Comparison of ENCODE assay signal across 7 mouse cellular contexts in genomic region chr7:121035161-121035721, GRCm38 (mm10). TPM values are rescaled to one million over a fixed set of nuclear protein-coding genes. Genes with fewer than 3 reads are reported as not detected.
DNase-seq lines count a peak whose midpoint lies in the region; ATAC-seq and TF ChIP-seq lines count a peak whose summit lies in the region.

No protein-coding gene starts in this region.

- DNase-seq in 3134 (ENCODE audit: extremely low read depth, insufficient read length, low spot score), result peak; percentile 62
- peak; percentile 82 for DNase-seq in 416B (ENCODE audit: low read depth)
- DNase-seq in neural tube, embryonic 10.5 days (ENCODE audit: extremely low spot score, low spot score), result peak; percentile 75

- peak; percentile 31 for ATAC-seq in forebrain, embryonic 16.5 days
- ATAC-seq in hindbrain, embryonic 16.5 days, result peak; percentile 46
- ATAC-seq in liver, embryonic 15.5 days (ENCODE audit: insufficient read depth), result peak; percentile 11

- no peaks in the 10 kb centered on the region for H3K36me3 ChIP-seq in forebrain, embryonic 16.5 days (ENCODE audit: control insufficient read depth, insufficient read depth)
- H3K36me3 ChIP-seq in hindbrain, embryonic 16.5 days (ENCODE audit: control insufficient read depth, insufficient read depth, low read length), result no peaks in the 10 kb centered on the region
- no peaks in the 10 kb centered on the region for H3K36me3 ChIP-seq in liver, embryonic 15.5 days (replicated peaks)

- H3K4me2 ChIP-seq in forebrain, embryonic 16.5 days (ENCODE audit: low read length), result peak overlapping the region; percentile 79
- H3K4me2 ChIP-seq in hindbrain, embryonic 16.5 days (ENCODE audit: low read length), result peak overlapping the region; percentile 75
- peak overlapping the region; percentile 84 for H3K4me2 ChIP-seq in liver, embryonic 15.5 days

- H3K4me3 ChIP-seq in bone marrow, adult 2 months (replicated peaks; ENCODE audit: control insufficient read depth, low read depth, low read length), result peak overlapping the region; percentile 79
- H3K4me3 ChIP-seq in forebrain, embryonic 16.5 days (replicated peaks; ENCODE audit: low read length), result peak overlapping the region; percentile 95
- H3K4me3 ChIP-seq in hindbrain, embryonic 16.5 days (ENCODE audit: low read length), result peak overlapping the region; percentile 96
- peak overlapping the region; percentile 98 for H3K4me3 ChIP-seq in liver, embryonic 15.5 days (replicated peaks)

- H3K27ac ChIP-seq in bone marrow, adult 2 months (ENCODE audit: control insufficient read depth, insufficient read depth, low read depth, low read length, poor library complexity), result peak overlapping the region; percentile 91
- H3K27ac ChIP-seq in forebrain, embryonic 16.5 days (ENCODE audit: low read length), result peak overlapping the region; percentile 97
- peak overlapping the region; percentile 99 for H3K27ac ChIP-seq in hindbrain, embryonic 16.5 days (ENCODE audit: low read depth, low read length)
- peak overlapping the region; percentile 86 for H3K27ac ChIP-seq in liver, embryonic 15.5 days (replicated peaks)

- H3K9me3 ChIP-seq in forebrain, embryonic 16.5 days (ENCODE audit: control insufficient read depth, low read length), result no peaks in the 10 kb centered on the region
- H3K9me3 ChIP-seq in hindbrain, embryonic 16.5 days (ENCODE audit: control insufficient read depth, low read length), result no peaks in the 10 kb centered on the region
- no peaks in the 10 kb centered on the region for H3K9me3 ChIP-seq in liver, embryonic 15.5 days (replicated peaks)

- no peak for TF ChIP-seq CTCF in bone marrow, adult 2 months (IDR thresholded peaks at IDR 0.05; ENCODE audit: control insufficient read depth, insufficient read depth, low read length)

- peaks cover 4% of the 10 kb centered on the region; the same call in 1 of the 2 replicates for H3K27me3 ChIP-seq in forebrain, embryonic 16.5 days (replicated peaks; ENCODE audit: control insufficient read depth, insufficient read depth, low read length)
- H3K27me3 ChIP-seq in hindbrain, embryonic 16.5 days (replicated peaks; ENCODE audit: control insufficient read depth, insufficient read depth, low read length), result peaks cover 2% of the 10 kb centered on the region
- peaks cover 22% of the 10 kb centered on the region for H3K27me3 ChIP-seq in liver, embryonic 15.5 days

- no peaks in the 10 kb centered on the region; the same call in 1 of the 2 replicates for H3K4me1 ChIP-seq in bone marrow, adult 2 months (ENCODE audit: control insufficient read depth, insufficient read depth, low read length)
- peaks cover 20% of the 10 kb centered on the region for H3K4me1 ChIP-seq in forebrain, embryonic 16.5 days (replicated peaks; ENCODE audit: control insufficient read depth, insufficient read depth, low read length)
- H3K4me1 ChIP-seq in hindbrain, embryonic 16.5 days (ENCODE audit: control insufficient read depth, insufficient read depth, low read depth, low read length), result peaks cover 23% of the 10 kb centered on the region
- H3K4me1 ChIP-seq in liver, embryonic 15.5 days (replicated peaks), result peaks cover 26% of the 10 kb centered on the region

- H3K9ac ChIP-seq in forebrain, embryonic 16.5 days (replicated peaks; ENCODE audit: low read depth, low read length), result peak overlapping the region; percentile 99
- peak overlapping the region; percentile 99 for H3K9ac ChIP-seq in hindbrain, embryonic 16.5 days (ENCODE audit: low read depth, low read length)
- H3K9ac ChIP-seq in liver, embryonic 15.5 days, result peak overlapping the region; percentile 96

- no peak for TF ChIP-seq POLR2A in bone marrow, adult 2 months (IDR thresholded peaks at IDR 0.05; ENCODE audit: borderline replicate concordance, control insufficient read depth, low read depth, low read length)

- under 1% methylated on average over 24 of the region's 24 CpGs for WGBS in bone marrow, adult 2 months
- WGBS in forebrain, embryonic 16.5 days, result under 1% methylated on average over 24 of the region's 24 CpGs
- WGBS in hindbrain, embryonic 16.5 days, result under 1% methylated on average over 19 of the region's 24 CpGs
- under 1% methylated on average over 24 of the region's 24 CpGs for whole genome bisulfite sequencing in liver, embryonic 15.5 days (ENCODE audit: insufficient replicate concordance)

RNA-seq across cellular contexts. Expression of gene Mettl9, which starts 1.0 kb away (rescaled TPM):
- polyA plus RNA-seq in bone marrow, adult 2 months (2011; ENCODE audit: insufficient read depth, insufficient read length, low replicate concordance, missing spikeins), result 22.6 and 48.1 TPM in 2 replicates
- 207 and 229 TPM in 2 replicates for polyA plus RNA-seq in forebrain, embryonic 16.5 days (2015; fragmentation: Nextera tagmentation; extraction: Ambion mirVana)
- 167 and 175 TPM in 2 replicates for polyA plus RNA-seq in hindbrain, embryonic 16.5 days (2015; fragmentation: Nextera tagmentation; extraction: Ambion mirVana)
- 42.8 and 43.2 TPM in 2 replicates for polyA plus RNA-seq in liver, embryonic 15.5 days (2015; fragmentation: Nextera tagmentation; extraction: Ambion mirVana)

RNA-seq across cellular contexts. Expression of gene Igsf6, which starts 39.1 kb away (rescaled TPM):
- 13.4 and 51.1 TPM in 2 replicates for polyA plus RNA-seq in bone marrow, adult 2 months (2011; ENCODE audit: insufficient read depth, insufficient read length, low replicate concordance, missing spikeins)
- polyA plus RNA-seq in forebrain, embryonic 16.5 days (2015; fragmentation: Nextera tagmentation; extraction: Ambion mirVana), result 0.77 and 1.0 TPM in 2 replicates
- polyA plus RNA-seq in hindbrain, embryonic 16.5 days (2015; fragmentation: Nextera tagmentation; extraction: Ambion mirVana), result 1.0 and 1.2 TPM in 2 replicates
- polyA plus RNA-seq in liver, embryonic 15.5 days (2015; fragmentation: Nextera tagmentation; extraction: Ambion mirVana), result 13.9 and 14.5 TPM in 2 replicates

RNA-seq across cellular contexts. Expression of gene Otoa, which starts 46.2 kb away (rescaled TPM):
- not detected in 2 replicates for polyA plus RNA-seq in bone marrow, adult 2 months (2011; ENCODE audit: insufficient read depth, insufficient read length, low replicate concordance, missing spikeins)
- polyA plus RNA-seq in forebrain, embryonic 16.5 days (2015; fragmentation: Nextera tagmentation; extraction: Ambion mirVana), result not detected in 2 replicates
- polyA plus RNA-seq in hindbrain, embryonic 16.5 days (2015; fragmentation: Nextera tagmentation; extraction: Ambion mirVana), result 0.20 and 0.29 TPM in 2 replicates
- 0.08 TPM in 1 of 2 replicates, not detected in the other for polyA plus RNA-seq in liver, embryonic 15.5 days (2015; fragmentation: Nextera tagmentation; extraction: Ambion mirVana)

RNA-seq across cellular contexts. Expression of gene Mfsd13b, which starts 52.9 kb away (rescaled TPM):
- not detected in 2 replicates for polyA plus RNA-seq in bone marrow, adult 2 months (2011; ENCODE audit: insufficient read depth, insufficient read length, low replicate concordance, missing spikeins)
- polyA plus RNA-seq in forebrain, embryonic 16.5 days (2015; fragmentation: Nextera tagmentation; extraction: Ambion mirVana), result 0.17 TPM in 1 of 2 replicates, not detected in the other
- 0.35 TPM in 1 of 2 replicates, not detected in the other for polyA plus RNA-seq in hindbrain, embryonic 16.5 days (2015; fragmentation: Nextera tagmentation; extraction: Ambion mirVana)
- polyA plus RNA-seq in liver, embryonic 15.5 days (2015; fragmentation: Nextera tagmentation; extraction: Ambion mirVana), result 0.15 TPM in 1 of 2 replicates, not detected in the other

RNA-seq across cellular contexts. Expression of gene Cdr2, which starts 53.1 kb away (rescaled TPM):
- polyA plus RNA-seq in bone marrow, adult 2 months (2011; ENCODE audit: insufficient read depth, insufficient read length, low replicate concordance, missing spikeins), result 104 and 196 TPM in 2 replicates
- polyA plus RNA-seq in forebrain, embryonic 16.5 days (2015; fragmentation: Nextera tagmentation; extraction: Ambion mirVana), result 8.8 and 9.0 TPM in 2 replicates
- polyA plus RNA-seq in hindbrain, embryonic 16.5 days (2015; fragmentation: Nextera tagmentation; extraction: Ambion mirVana), result 14.7 and 15.3 TPM in 2 replicates
- polyA plus RNA-seq in liver, embryonic 15.5 days (2015; fragmentation: Nextera tagmentation; extraction: Ambion mirVana), result 48.6 and 56.8 TPM in 2 replicates

Comparison
In these comparisons a context has a peak if more than half of its experiments do, and no peak if none do; other contexts are left out.
1. Peak in every context shown above with its lines: DNase-seq, ATAC-seq, H3K4me3 ChIP-seq and H3K27ac ChIP-seq.